Mouse (Mus musculus) forebrain, postnatal 0 days (tissue): ENCODE results near the gene Crot. TPM values are rescaled to one million over a fixed set of nuclear protein-coding genes. Genes with fewer than 3 reads are reported as not detected.

ENCODE experiments used
- ATAC-seq: fragments of 200-750 bp; cut with Nextera tagmentation; 2 replicates; pipeline ENCODE4 v1.8.0; 2017; ENCODE audit warnings: mild to moderate bottlenecking, moderate library complexity
- DNase-seq: peaks from one replicate; pipeline ENCODE4 v3.0.0-alpha.2; 2015
- H3K27ac ChIP-seq: fragments of 300-500 bp; sonication (generic); 2 replicates; pipeline ENCODE4 v1.5.1; 2014; ENCODE audit warnings: low read depth, mild to moderate bottlenecking, antibody characterized with exemption, low read length, moderate library complexity, mixed read lengths
- H3K27me3 ChIP-seq: fragments of 300-500 bp; sonication (generic); 2 replicates; pipeline ENCODE4 v1.6.1; 2014; ENCODE audit warnings: mild to moderate bottlenecking, low read length, mixed read lengths; ENCODE audit not compliant: insufficient read depth
- H3K36me3 ChIP-seq: fragments of 300-500 bp; sonication (generic); 2 replicates; pipeline ENCODE4 v1.6.1; 2014; ENCODE audit warnings: mild to moderate bottlenecking, moderate library complexity; ENCODE audit not compliant: insufficient read depth
- H3K4me1 ChIP-seq: fragments of 300-500 bp; sonication (generic); 2 replicates; pipeline ENCODE4 v1.6.1; 2014; ENCODE audit warnings: antibody characterized with exemption; ENCODE audit not compliant: insufficient read depth
- H3K4me2 ChIP-seq: fragments of 300-500 bp; sonication (generic); 2 replicates; pipeline ENCODE4 v1.6.1; 2014; ENCODE audit warnings: low read depth, mild to moderate bottlenecking, moderate library complexity
- H3K4me3 ChIP-seq: fragments of 300-500 bp; sonication (generic); 2 replicates; pipeline ENCODE4 v1.5.1; 2014; ENCODE audit warnings: low read depth, low read length, mixed read lengths
- H3K9ac ChIP-seq: fragments of 300-500 bp; sonication (generic); 2 replicates; pipeline ENCODE4 v1.6.1; 2014; ENCODE audit warnings: mild to moderate bottlenecking
- H3K9me3 ChIP-seq: fragments of 300-500 bp; sonication (generic); 2 replicates; pipeline ENCODE4 v1.6.1; 2016; ENCODE audit warnings: low read length
- CTCF ChIP-seq: sonication (generic); IDR thresholded peaks from 2 replicates; pipeline ENCODE4 v1.5.1; 2016; ENCODE audit warnings: antibody characterized with exemption, control low read depth, low read depth
- WGBS: fragments of 180-500 bp; shearing (Covaris S2); extraction: QIAGEN DNeasy Blood & Tissue Kit; methylation state at CpG from one replicate; pipeline ENCODE4 v1.1.7; 2014; 5-methylcytosine and 5-hydroxymethylcytosine counted together
- polyA plus RNA-seq: library from polyadenylated mRNA; unstranded; fragments of >200 nt; fragmentation: Nextera tagmentation; extraction: Ambion mirVana; gene quantifications from 2 replicates; pipeline ENCODE4 v1.2.1, GENCODE M21; 2015
- total RNA-seq: library from RNA; depleted of rRNA; stranded (reverse); fragments of >200 nt; gene quantifications from 2 replicates; pipeline ENCODE4 v1.2.3, GENCODE M21; 2014

The Crot gene
- total and polyA plus RNA-seq, 2 experiments from 2014 or later, result 20.0 to 23.4 TPM

DNA sequence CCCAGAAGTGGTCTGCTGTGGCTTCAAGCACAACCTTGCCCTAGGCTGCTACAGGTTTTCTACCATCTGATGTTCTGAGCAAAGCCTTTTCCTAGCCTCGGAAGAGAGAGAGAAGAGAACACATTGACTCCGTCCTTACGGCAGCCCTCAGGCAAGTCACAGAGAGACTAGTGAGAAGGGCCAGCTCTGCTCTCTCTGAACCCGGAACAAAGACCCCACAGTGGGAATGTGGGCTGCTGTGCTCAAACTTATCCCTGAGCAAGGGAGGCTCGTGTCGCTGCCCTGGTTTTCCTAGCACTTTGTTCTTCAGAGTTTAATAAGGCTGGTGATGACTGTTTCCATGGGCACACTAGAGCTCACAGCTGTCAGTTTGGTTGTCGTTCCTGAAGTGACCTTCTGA, 42.9 kb upstream of the Crot start:
- no peaks in the 10 kb centered on the region for H3K27me3 ChIP-seq
- 51% methylated on average over 7 of the region's 7 CpGs for WGBS
- H3K4me3 ChIP-seq, result no peak overlapping the region
- DNase-seq, result no peak
- no peak for ATAC-seq
- H3K4me2 ChIP-seq, result no peak overlapping the region
- no peak overlapping the region for H3K9ac ChIP-seq
- no peaks in the 10 kb centered on the region for H3K9me3 ChIP-seq
- H3K36me3 ChIP-seq, result no peaks in the 10 kb centered on the region
- no peak for TF ChIP-seq CTCF
- no peak overlapping the region for H3K27ac ChIP-seq
- no peaks in the 10 kb centered on the region for H3K4me1 ChIP-seq

DNA sequence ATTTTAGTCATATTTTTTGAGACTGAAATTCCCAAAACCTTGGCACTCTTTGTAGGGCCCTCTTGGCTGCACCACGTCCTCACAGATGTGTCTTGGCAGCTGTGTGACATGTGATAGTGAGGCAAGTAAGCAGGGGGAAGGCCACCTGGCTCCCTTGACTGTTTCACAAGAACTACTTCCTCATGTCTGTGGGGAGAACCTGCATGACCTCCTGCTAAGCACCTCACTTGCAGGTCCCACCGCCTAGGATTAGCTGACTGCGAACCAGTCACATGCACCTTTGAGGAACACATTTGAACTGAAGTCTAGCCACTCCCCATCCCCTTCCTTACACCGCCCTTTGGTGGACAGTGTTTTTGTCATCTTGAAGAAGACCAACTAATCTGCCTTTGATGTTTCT, 40.2 kb upstream of the Crot start:
- DNase-seq (no peak), ATAC-seq (no peak)
- no peaks in the 10 kb centered on the region for H3K4me1 ChIP-seq
- no peak overlapping the region for H3K4me3 ChIP-seq
- no peaks in the 10 kb centered on the region for H3K36me3 ChIP-seq
- no peak overlapping the region for H3K4me2 ChIP-seq
- no peaks in the 10 kb centered on the region for H3K9me3 ChIP-seq
- H3K27ac ChIP-seq, result no peak overlapping the region
- no peak overlapping the region for H3K9ac ChIP-seq
- 81% methylated on average over 4 of the region's 4 CpGs for WGBS
- H3K27me3 ChIP-seq, result no peaks in the 10 kb centered on the region
- no peak for TF ChIP-seq CTCF

DNA sequence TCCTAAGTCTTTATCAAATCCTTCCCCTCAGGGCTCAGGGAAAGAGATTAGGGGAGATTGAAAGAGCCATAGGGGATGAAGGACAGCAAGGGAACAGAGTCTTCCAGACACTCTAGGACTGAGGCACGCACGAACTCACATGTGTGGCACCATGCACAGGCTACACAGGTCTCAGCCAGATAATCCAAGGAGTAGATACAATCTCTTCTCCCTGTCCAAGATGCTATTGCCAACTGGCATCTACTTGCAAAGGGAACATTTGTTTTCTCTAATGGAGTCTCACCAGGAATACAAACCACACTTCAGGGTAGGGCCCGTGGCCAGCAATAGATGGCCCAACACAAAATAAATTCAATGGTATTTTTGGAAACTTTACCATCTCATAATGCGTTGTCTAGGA, 38.3 kb upstream of the Crot start:
- TF ChIP-seq CTCF, result no peak
- DNase-seq, result no peak
- no peak for ATAC-seq
- no peak overlapping the region for H3K4me3 ChIP-seq
- 87% methylated on average over 4 of the region's 4 CpGs for WGBS
- H3K4me1 ChIP-seq, result no peaks in the 10 kb centered on the region
- H3K27me3 ChIP-seq, result no peaks in the 10 kb centered on the region
- H3K4me2 ChIP-seq, result no peak overlapping the region
- H3K36me3 ChIP-seq, result no peaks in the 10 kb centered on the region
- H3K9ac ChIP-seq, result no peak overlapping the region
- H3K9me3 ChIP-seq, result no peaks in the 10 kb centered on the region
- no peak overlapping the region for H3K27ac ChIP-seq

DNA sequence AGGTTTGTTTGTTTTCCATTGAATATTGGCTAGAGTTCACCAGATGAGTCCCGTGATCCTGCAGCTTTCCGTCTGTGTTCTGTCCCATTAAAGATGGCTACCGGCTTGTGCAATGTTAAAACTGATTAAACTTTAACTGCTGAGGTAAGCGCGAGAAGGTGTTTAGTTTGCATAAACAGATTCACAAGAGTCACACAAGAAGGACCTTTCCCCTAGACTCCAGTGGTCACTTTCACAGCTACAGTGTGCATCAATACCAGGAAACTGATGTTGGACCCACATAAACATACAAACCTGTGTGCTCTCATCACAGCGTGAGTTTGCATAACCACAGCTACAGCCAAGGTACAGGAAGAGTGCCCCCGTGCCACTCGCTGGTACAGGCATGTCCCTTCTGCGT, 37.4 kb upstream of the Crot start:
- Histone ChIP-seq H3K4me2 (no peak overlapping the region), H3K36me3 (no peaks in the 10 kb centered on the region), H3K27me3 (no peaks in the 10 kb centered on the region), H3K4me1 (no peaks in the 10 kb centered on the region), H3K4me3 (no peak overlapping the region), H3K27ac (no peak overlapping the region), H3K9me3 (no peaks in the 10 kb centered on the region), H3K9ac (no peak overlapping the region)
- no peak for TF ChIP-seq CTCF
- 95% methylated on average over 9 of the region's 9 CpGs for WGBS
- DNase-seq, result no peak
- ATAC-seq, result no peak

DNA sequence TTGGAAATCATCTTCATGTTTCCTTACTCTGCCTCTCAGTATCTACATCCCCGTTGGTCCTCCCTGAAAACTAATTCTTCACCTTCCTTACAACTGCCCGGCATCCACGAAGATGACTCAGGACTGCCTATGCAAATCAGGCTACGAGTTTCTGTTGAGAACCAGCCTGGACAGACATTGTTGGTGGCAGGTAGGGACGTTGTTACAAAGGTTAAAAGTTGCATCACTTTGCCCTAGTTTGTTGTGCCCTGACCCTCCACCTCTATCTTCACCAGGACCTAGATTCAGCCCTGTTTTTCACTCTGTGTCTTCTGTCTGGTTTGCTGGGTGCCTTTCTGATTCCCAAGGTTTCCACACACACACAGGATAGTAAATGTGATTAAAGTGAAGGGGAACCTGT, 36.7 kb upstream of the Crot start:
- ATAC-seq (no peak), DNase-seq (no peak)
- no peak overlapping the region for H3K27ac ChIP-seq
- H3K4me3 ChIP-seq, result no peak overlapping the region
- no peaks in the 10 kb centered on the region for H3K36me3 ChIP-seq
- H3K9ac ChIP-seq, result no peak overlapping the region
- 93% methylated on average over 5 of the region's 5 CpGs for WGBS
- H3K4me1 ChIP-seq, result no peaks in the 10 kb centered on the region
- no peaks in the 10 kb centered on the region for H3K9me3 ChIP-seq
- no peak overlapping the region for H3K4me2 ChIP-seq
- no peaks in the 10 kb centered on the region for H3K27me3 ChIP-seq
- TF ChIP-seq CTCF, result no peak

DNA sequence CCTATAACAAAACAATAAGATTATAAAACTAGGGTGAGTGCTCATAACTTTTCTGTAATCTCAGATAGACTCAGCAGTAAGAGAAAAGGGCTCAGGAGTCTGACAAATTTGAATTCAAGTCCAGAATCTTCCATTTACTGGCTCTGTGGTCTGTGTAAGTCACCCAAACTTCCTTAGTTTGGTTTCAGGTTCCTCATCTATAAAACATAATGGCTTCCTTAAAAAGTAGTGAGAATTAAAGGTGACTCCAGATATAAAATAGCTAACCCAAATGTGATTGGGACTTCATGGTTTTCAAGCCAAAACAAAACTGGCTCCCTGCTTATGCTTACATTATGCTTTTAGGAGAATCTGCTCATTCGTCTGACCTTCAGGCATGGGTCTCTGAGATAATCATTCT, 35.5 kb upstream of the Crot start:
- no peak overlapping the region for H3K9ac ChIP-seq
- no peak for TF ChIP-seq CTCF
- DNase-seq (no peak), ATAC-seq (no peak)
- no peaks in the 10 kb centered on the region for H3K27me3 ChIP-seq
- no peak overlapping the region for H3K4me2 ChIP-seq
- H3K4me1 ChIP-seq, result no peaks in the 10 kb centered on the region
- no peaks in the 10 kb centered on the region for H3K36me3 ChIP-seq
- H3K4me3 ChIP-seq, result no peak overlapping the region
- no peaks in the 10 kb centered on the region for H3K9me3 ChIP-seq
- WGBS, result 93% methylated on average over 1 of the region's 1 CpGs
- no peak overlapping the region for H3K27ac ChIP-seq

DNA sequence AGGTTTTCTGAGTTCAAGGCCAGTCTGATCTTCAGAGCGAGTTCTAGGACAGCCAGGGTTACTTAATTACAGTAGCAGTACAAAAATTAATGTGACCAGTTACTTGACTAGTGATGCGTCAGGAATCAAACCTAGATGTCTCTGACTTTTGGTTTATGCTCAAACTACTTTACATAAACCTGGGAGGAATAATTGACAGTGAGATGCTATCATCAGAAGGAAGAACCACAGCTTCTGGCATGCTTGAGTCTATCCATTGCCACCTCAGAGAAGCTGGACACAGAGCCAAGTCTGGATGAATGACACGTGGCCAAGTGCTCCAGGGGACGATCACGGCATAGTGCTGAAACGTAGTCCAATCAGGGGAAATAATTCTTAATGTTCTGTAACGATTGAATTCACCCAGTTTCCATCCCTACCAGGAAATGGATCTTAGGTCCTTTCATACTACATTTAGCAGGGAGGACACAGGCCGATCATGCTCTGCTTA, 35.0 kb upstream of the Crot start:
- DNase-seq, result no peak
- TF ChIP-seq CTCF, result no peak
- Histone ChIP-seq H3K9me3 (no peaks in the 10 kb centered on the region), H3K9ac (no peak overlapping the region), H3K4me3 (no peak overlapping the region), H3K4me1 (no peaks in the 10 kb centered on the region), H3K4me2 (no peak overlapping the region), H3K27ac (no peak overlapping the region), H3K27me3 (no peaks in the 10 kb centered on the region), H3K36me3 (no peaks in the 10 kb centered on the region)
- WGBS, result 77% methylated on average over 8 of the region's 8 CpGs
- no peak for ATAC-seq
